Mouse (Mus musculus): Measurements from ENCODE around the gene Gm9803.

- TF ChIP-seq CTCF (IDR thresholded peaks at IDR 0.05; ENCODE audit: extremely low read depth, insufficient read length, insufficient replicate concordance, low read depth, low read length) (no peak), POLR2A (IDR thresholded peaks at IDR 0.05; ENCODE audit: low read depth, low read length) (no peak)
Measured at GRCm38 (mm10) chr10:43559313-43559712, 35.4 kb downstream of the Gm9803 start.
